Mouse (Mus musculus) liver, embryonic 11.5 days (tissue): ENCODE measurements at regions not wholly inside any gene's neighbourhood (a gene's known extent, or its start where the extent isn't known, plus 50 kb on each side); places are given as distances from the start of the nearest gene placed in this dataset.

ENCODE experiments used
- ATAC-seq: fragments of 200-750 bp; cut with Nextera tagmentation; replicated peaks from 2 replicates; pipeline ENCODE4 v1.8.0; 2017; ENCODE audit warnings: moderate number of reproducible peaks, mild to moderate bottlenecking, moderate TSS enrichment, moderate library complexity; ENCODE audit not compliant: low FRiP score
- DNase-seq: peaks from one replicate; pipeline ENCODE4 v3.0.0-alpha.2; 2017; ENCODE audit warnings: low spot score
- H3K27ac ChIP-seq: fragments of 300-500 bp; sonication (generic); 2 replicates; pipeline ENCODE4 v1.5.1; 2014; ENCODE audit warnings: mild to moderate bottlenecking, low read depth, low read length, control low read depth
- H3K27me3 ChIP-seq: fragments of 300-500 bp; sonication (generic); replicated peaks from 2 replicates; pipeline ENCODE4 v1.6.1; 2014; ENCODE audit warnings: low read length, mixed read lengths; ENCODE audit not compliant: control insufficient read depth, insufficient read depth
- H3K36me3 ChIP-seq: fragments of 300-500 bp; sonication (generic); 2 replicates; pipeline ENCODE4 v1.6.1; 2014; ENCODE audit warnings: mild to moderate bottlenecking, low read length, moderate library complexity, mixed read lengths; ENCODE audit not compliant: control insufficient read depth, insufficient read depth
- H3K4me1 ChIP-seq: fragments of 300-500 bp; sonication (generic); replicated peaks from 2 replicates; pipeline ENCODE4 v1.6.1; 2014; ENCODE audit warnings: low read length, mixed read lengths; ENCODE audit not compliant: control insufficient read depth, insufficient read depth
- H3K4me2 ChIP-seq: fragments of 300-500 bp; sonication (generic); 2 replicates; pipeline ENCODE4 v1.6.1; 2014; ENCODE audit warnings: mild to moderate bottlenecking, control low read depth, moderate library complexity
- H3K4me3 ChIP-seq: fragments of 300-500 bp; sonication (generic); 2 replicates; pipeline ENCODE4 v1.5.1; 2014; ENCODE audit warnings: low read depth, low read length, control low read depth
- H3K9ac ChIP-seq: fragments of 300-500 bp; sonication (generic); 2 replicates; pipeline ENCODE4 v1.6.1; 2014; ENCODE audit warnings: low read depth, low read length, control low read depth
- H3K9me3 ChIP-seq: fragments of 300-500 bp; sonication (generic); 2 replicates; pipeline ENCODE4 v1.6.1; 2016; ENCODE audit warnings: low read length, inconsistent platforms, mixed read lengths; ENCODE audit not compliant: control insufficient read depth
- WGBS: fragments of 180-500 bp; shearing (Covaris S2); extraction: QIAGEN DNeasy Blood & Tissue Kit; methylation state at CpG from one replicate; pipeline ENCODE4 v1.1.7; 2014; 5-methylcytosine and 5-hydroxymethylcytosine counted together

DNA sequence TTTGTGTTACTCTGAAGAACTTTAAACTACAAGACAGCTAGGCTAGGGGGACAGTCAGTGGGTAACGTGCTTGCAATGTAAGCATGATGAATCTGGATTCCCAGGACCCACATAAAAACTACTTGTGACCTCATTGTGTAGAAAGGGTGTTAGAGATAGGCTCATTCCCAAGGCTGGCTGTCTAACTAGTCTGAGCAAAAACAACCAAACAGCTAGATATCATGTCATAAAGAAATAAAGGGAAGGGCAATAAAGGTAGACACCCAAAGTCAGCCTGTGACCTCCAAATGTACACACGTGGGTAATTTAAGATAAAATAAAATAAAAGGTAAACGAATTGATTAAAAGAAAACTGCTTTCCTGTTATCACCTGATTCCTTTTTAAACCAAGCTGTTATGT is 123.7 kb upstream of the Serpine2 start:
- H3K9ac ChIP-seq, result no peak overlapping the region
- no peaks in the 10 kb centered on the region for H3K4me1 ChIP-seq
- H3K4me3 ChIP-seq, result no peak overlapping the region
- no peak overlapping the region for H3K4me2 ChIP-seq
- no peak for ATAC-seq
- no peaks in the 10 kb centered on the region for H3K9me3 ChIP-seq
- WGBS, result 71% methylated on average over 3 of the region's 3 CpGs
- DNase-seq, result no peak
- H3K27ac ChIP-seq, result no peak overlapping the region
- H3K36me3 ChIP-seq, result no peaks in the 10 kb centered on the region
- H3K27me3 ChIP-seq, result no peaks in the 10 kb centered on the region

- H3K4me3 ChIP-seq, result no peak overlapping the region
- ATAC-seq, result no peak
- WGBS, result 72% methylated on average over 13 of the region's 13 CpGs
- no peaks in the 10 kb centered on the region for H3K27me3 ChIP-seq
- H3K9me3 ChIP-seq, result no peaks in the 10 kb centered on the region
- no peak for DNase-seq
- H3K4me2 ChIP-seq, result no peak overlapping the region
- H3K36me3 ChIP-seq, result no peaks in the 10 kb centered on the region
- H3K4me1 ChIP-seq, result no peaks in the 10 kb centered on the region
- no peak overlapping the region for H3K27ac ChIP-seq
- H3K9ac ChIP-seq, result no peak overlapping the region
Measured at GRCm38 (mm10) chr1:79982678-79983280, 121.8 kb upstream of the Serpine2 start.

GRCm38 (mm10) chr1:79979863-79980262 is 118.9 kb upstream of the Serpine2 start:
- Histone ChIP-seq H3K36me3 (no peaks in the 10 kb centered on the region), H3K4me1 (no peaks in the 10 kb centered on the region), H3K27ac (no peak overlapping the region), H3K9ac (no peak overlapping the region), H3K4me3 (no peak overlapping the region), H3K4me2 (no peak overlapping the region), H3K9me3 (no peaks in the 10 kb centered on the region), H3K27me3 (no peaks in the 10 kb centered on the region)
- WGBS, result 62% methylated on average over 6 of the region's 6 CpGs
- no peak for DNase-seq
- ATAC-seq, result no peak

DNA sequence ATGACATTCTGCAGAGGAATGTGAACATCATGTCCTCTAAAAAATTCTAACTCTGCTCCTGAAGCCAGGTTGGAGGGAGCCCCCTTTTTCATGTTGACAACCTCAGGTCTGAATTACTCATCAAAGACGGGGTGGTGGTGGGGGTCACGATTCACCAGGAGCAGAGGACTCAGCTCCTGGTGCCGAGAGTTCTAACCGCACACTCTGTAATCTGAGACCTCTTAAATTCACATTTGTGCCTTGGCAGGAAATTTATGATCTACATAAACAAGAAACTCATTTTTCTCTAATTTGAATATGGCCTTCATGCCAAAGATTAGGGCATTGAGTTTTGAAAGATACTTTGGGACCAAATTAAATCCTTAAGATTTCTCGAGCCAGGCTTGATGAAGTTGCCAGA is 117.2 kb upstream of the Serpine2 start:
- H3K4me1 ChIP-seq, result no peaks in the 10 kb centered on the region
- H3K9ac ChIP-seq, result no peak overlapping the region
- 72% methylated on average over 5 of the region's 5 CpGs for WGBS
- no peaks in the 10 kb centered on the region for H3K27me3 ChIP-seq
- H3K36me3 ChIP-seq, result no peaks in the 10 kb centered on the region
- no peak overlapping the region for H3K27ac ChIP-seq
- no peak overlapping the region for H3K4me2 ChIP-seq
- ATAC-seq (no peak), DNase-seq (no peak)
- H3K9me3 ChIP-seq, result no peaks in the 10 kb centered on the region
- no peak overlapping the region for H3K4me3 ChIP-seq

DNA sequence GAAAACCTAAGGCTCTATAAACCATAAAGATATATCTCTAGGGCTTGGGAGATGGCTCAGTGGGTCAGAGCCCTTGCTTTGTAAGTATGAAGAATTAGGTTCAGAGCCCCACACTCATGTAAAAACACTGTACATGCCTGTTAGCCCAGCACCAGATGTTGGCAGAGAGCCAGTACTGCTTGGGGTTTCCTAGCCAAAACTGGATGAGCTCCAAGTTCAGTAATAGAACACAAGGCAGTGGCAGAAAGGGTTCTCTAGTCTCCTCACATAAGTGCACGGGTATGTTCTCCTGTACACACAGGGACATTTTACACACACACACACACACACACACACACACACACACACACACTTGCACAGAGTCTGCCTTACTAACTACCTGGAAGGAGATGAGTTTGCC is 95.1 kb upstream of the Serpine2 start:
- Histone ChIP-seq H3K27ac (no peak overlapping the region), H3K9ac (no peak overlapping the region), H3K4me3 (no peak overlapping the region), H3K4me1 (no peaks in the 10 kb centered on the region), H3K27me3 (no peaks in the 10 kb centered on the region), H3K36me3 (no peaks in the 10 kb centered on the region), H3K4me2 (no peak overlapping the region), H3K9me3 (no peaks in the 10 kb centered on the region)
- no peak for ATAC-seq
- no peak for DNase-seq
- 81% methylated on average over 1 of the region's 1 CpGs for WGBS

DNA sequence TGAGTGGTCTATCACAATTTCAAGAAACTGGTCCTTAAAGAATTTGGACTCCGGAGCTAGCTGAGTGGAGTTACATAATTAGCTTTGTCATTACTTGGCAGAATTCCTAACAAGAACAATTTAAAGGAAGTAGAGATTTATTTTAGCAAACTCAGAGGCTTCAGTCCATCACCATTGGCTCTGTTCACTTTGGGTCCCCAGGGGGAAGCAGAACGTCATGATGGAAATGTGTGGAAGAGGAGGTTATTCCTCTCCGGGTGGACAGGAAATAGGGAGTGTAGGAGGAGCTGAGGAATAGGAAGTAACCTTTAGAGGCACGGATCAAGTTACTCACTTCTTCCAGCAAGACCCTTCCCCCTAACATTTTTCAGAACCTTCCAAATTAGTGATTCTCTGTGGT is 83.3 kb upstream of the Serpine2 start:
- ATAC-seq (no peak), DNase-seq (no peak)
- Histone ChIP-seq H3K4me3 (no peak overlapping the region), H3K4me1 (no peaks in the 10 kb centered on the region), H3K4me2 (no peak overlapping the region), H3K27me3 (no peaks in the 10 kb centered on the region), H3K36me3 (no peaks in the 10 kb centered on the region), H3K9me3 (no peaks in the 10 kb centered on the region), H3K9ac (no peak overlapping the region), H3K27ac (no peak overlapping the region)
- 71% methylated on average over 4 of the region's 4 CpGs for WGBS

DNA sequence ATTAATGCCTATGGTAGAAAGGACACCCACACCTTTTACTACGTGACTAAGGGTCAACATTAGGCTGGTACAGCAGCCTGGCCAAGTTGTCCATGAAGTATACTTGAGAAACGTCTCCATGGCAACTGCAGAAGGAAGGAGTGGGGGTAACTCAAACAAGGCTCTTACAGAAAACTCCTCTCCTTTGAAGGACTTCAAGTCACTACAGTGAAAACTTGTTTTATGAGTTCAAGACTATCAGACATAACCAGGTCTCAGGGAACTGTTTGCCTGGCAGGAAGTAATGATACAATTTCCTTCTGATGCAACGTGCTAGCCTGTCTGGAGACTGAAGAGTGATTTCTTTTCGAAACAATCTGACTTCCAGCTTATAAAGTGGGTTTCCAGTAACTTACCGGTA is 71.5 kb upstream of the Serpine2 start:
- 63% methylated on average over 5 of the region's 5 CpGs for WGBS
- no peak overlapping the region for H3K27ac ChIP-seq
- no peak overlapping the region for H3K4me3 ChIP-seq
- ATAC-seq, result no peak
- H3K36me3 ChIP-seq, result no peaks in the 10 kb centered on the region
- no peak overlapping the region for H3K4me2 ChIP-seq
- H3K9me3 ChIP-seq, result no peaks in the 10 kb centered on the region
- no peaks in the 10 kb centered on the region for H3K4me1 ChIP-seq
- no peak for DNase-seq
- H3K27me3 ChIP-seq, result no peaks in the 10 kb centered on the region
- H3K9ac ChIP-seq, result no peak overlapping the region

- no peak overlapping the region for H3K9ac ChIP-seq
- no peaks in the 10 kb centered on the region for H3K4me1 ChIP-seq
- no peaks in the 10 kb centered on the region for H3K9me3 ChIP-seq
- H3K4me2 ChIP-seq, result no peak overlapping the region
- no peak overlapping the region for H3K4me3 ChIP-seq
- H3K27ac ChIP-seq, result no peak overlapping the region
- no peaks in the 10 kb centered on the region for H3K36me3 ChIP-seq
- no peak for DNase-seq
- ATAC-seq, result no peak
- H3K27me3 ChIP-seq, result no peaks in the 10 kb centered on the region
- WGBS, result 61% methylated on average over 2 of the region's 2 CpGs
Measured at GRCm38 (mm10) chr1:79927740-79928139, 66.8 kb upstream of the Serpine2 start.

GRCm38 (mm10) chr1:79925776-79926175 is 64.8 kb upstream of the Serpine2 start:
- H3K36me3 ChIP-seq, result no peaks in the 10 kb centered on the region
- H3K4me1 ChIP-seq, result no peaks in the 10 kb centered on the region
- H3K4me3 ChIP-seq, result no peak overlapping the region
- H3K4me2 ChIP-seq, result no peak overlapping the region
- H3K27me3 ChIP-seq, result no peaks in the 10 kb centered on the region
- DNase-seq, result no peak
- H3K9me3 ChIP-seq, result no peaks in the 10 kb centered on the region
- no peak overlapping the region for H3K27ac ChIP-seq
- 73% methylated on average over 1 of the region's 1 CpGs for WGBS
- H3K9ac ChIP-seq, result no peak overlapping the region
- no peak for ATAC-seq
